Mouse (Mus musculus) liver, embryonic 13.5 days (tissue): Measurements from ENCODE around the gene Tmem108. TPM values are rescaled to one million over a fixed set of nuclear protein-coding genes. Genes with fewer than 3 reads are reported as not detected.

Experiments
- polyA plus RNA-seq: library from polyadenylated mRNA; unstranded; fragments of >200 nt; fragmentation: Nextera tagmentation; extraction: Ambion mirVana; gene quantifications from 2 replicates; pipeline ENCODE4 v1.2.1, GENCODE M21; 2015

Gene Tmem108
- polyA plus RNA-seq, 1 experiment from 2014 or later = 1.5 TPM

Other genes with a start within 250 kb of the Tmem108 start
- gene Nphp3, start 240.7 kb upstream of the Tmem108 start, polyA plus RNA-seq = 0.99 and 1.2 TPM in 2 replicates